Mouse (Mus musculus): ENCODE measurements around the gene Nxt2.
"Not testable (repeated sequence)": the region's sequence is repeated elsewhere in the genome, so short reads cannot be mapped to it uniquely, and the experiment has no call there.

Gene Nxt2

GRCm38 (mm10) chrX:142226542-142226941 is at the start of gene Nxt2:
Nxt2 (plus strand) TSS chrX:142226770.
- DNase-seq: no peak

- DNase-seq: no peak
Observed at GRCm38 (mm10) chrX:142176981-142177380, 49.6 kb upstream of the Nxt2 start.

GRCm38 (mm10) chrX:142182026-142182425 is 44.5 kb upstream of the Nxt2 start:
- no peak for DNase-seq

GRCm38 (mm10) chrX:142189023-142189703 is 37.4 kb upstream of the Nxt2 start:
- peak; percentile 78 to 80 for DNase-seq

GRCm38 (mm10) chrX:142190355-142190754 is 36.2 kb upstream of the Nxt2 start:
- no peak for DNase-seq

GRCm38 (mm10) chrX:142194420-142194819 is 32.1 kb upstream of the Nxt2 start:
- peak; percentile 32 to 44 for DNase-seq

- DNase-seq: no peak
Observed at GRCm38 (mm10) chrX:142195551-142195950, 31.0 kb upstream of the Nxt2 start.

GRCm38 (mm10) chrX:142196831-142197230 is 29.7 kb upstream of the Nxt2 start, which contains the start of gene Gucy2f:
Gucy2f (minus strand) TSS chrX:142196931.
- no peak for DNase-seq

GRCm38 (mm10) chrX:142200295-142200694 is 26.3 kb upstream of the Nxt2 start:
- DNase-seq: peak; percentile 45 to 54

GRCm38 (mm10) chrX:142227398-142228054 is 956 bp downstream of the Nxt2 start:
- DNase-seq: peak; percentile 53 to 55

GRCm38 (mm10) chrX:142228055-142228768 is 1.6 kb downstream of the Nxt2 start:
- peak; percentile 87 to 92 for DNase-seq

- DNase-seq: no peak
Observed at GRCm38 (mm10) chrX:142228769-142229158, 2.2 kb downstream of the Nxt2 start.

- not testable (repeated sequence) for DNase-seq
Observed at GRCm38 (mm10) chrX:142236146-142236545, 9.6 kb downstream of the Nxt2 start.

GRCm38 (mm10) chrX:142237101-142237500 is 10.5 kb downstream of the Nxt2 start:
- peak in 1 of 2 experiments; percentile 22 for DNase-seq

- no peak for DNase-seq
Observed at GRCm38 (mm10) chrX:142245682-142246327, 19.2 kb downstream of the Nxt2 start.

GRCm38 (mm10) chrX:142250008-142250736 is 23.6 kb downstream of the Nxt2 start:
- no peak for DNase-seq

GRCm38 (mm10) chrX:142276031-142276430 is 49.5 kb downstream of the Nxt2 start:
- DNase-seq: no peak

- DNase-seq: no peak
Observed at GRCm38 (mm10) chrX:142276573-142276972, 50.0 kb downstream of the Nxt2 start.

GRCm38 (mm10) chrX:142285905-142286304 is 59.3 kb downstream of the Nxt2 start:
- no peak for DNase-seq
